Mouse (Mus musculus): ENCODE data around the gene Pmp22. TPM values are rescaled to one million over a fixed set of nuclear protein-coding genes. Genes with fewer than 3 reads are reported as not detected.

The Pmp22 gene
- polyA plus RNA-seq, 1 experiment from 2014 or later, result 107 TPM

GRCm38 (mm10) chr11:63162806-63163205, 34.0 kb downstream of the Pmp22 start:
- 74% methylated on average over 2 of the region's 2 CpGs for WGBS
- Histone ChIP-seq H3K4me2 (no peak overlapping the region), H3K27me3 (no peaks in the 10 kb centered on the region), H3K9me3 (replicated peaks) (no peaks in the 10 kb centered on the region), H3K36me3 (peaks cover 16% of the 10 kb centered on the region), H3K27ac (no peak overlapping the region), H3K4me1 (replicated peaks) (no peaks in the 10 kb centered on the region), H3K4me3 (no peak overlapping the region), H3K9ac (no peak overlapping the region)
- ATAC-seq (replicated peaks; ENCODE audit: insufficient number of reproducible peaks, insufficient read depth, low FRiP score, low read depth), result no peak

DNA sequence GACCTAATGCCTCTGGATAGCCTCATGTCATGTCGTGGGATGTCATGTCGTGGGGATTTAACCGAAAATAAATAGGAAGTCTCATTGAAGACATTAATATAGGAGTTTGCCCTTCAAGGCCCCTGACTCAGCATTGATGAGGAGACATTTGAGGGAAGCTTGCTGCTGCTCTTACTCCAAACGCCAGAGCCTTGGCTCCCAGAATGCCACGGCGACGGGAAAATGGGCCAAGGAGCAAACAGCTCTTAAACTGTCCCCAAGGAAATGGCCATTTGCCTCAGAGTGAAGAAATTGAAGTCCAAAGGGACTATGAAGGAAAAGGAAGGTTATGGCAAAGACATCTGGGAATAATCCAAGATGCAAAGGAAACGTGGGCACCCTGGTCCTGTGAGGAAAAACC, 34.8 kb downstream of the Pmp22 start:
- H3K4me2 ChIP-seq, result no peak overlapping the region
- no peaks in the 10 kb centered on the region for H3K9me3 ChIP-seq (replicated peaks)
- no peak overlapping the region for H3K9ac ChIP-seq
- ATAC-seq (replicated peaks; ENCODE audit: insufficient number of reproducible peaks, insufficient read depth, low FRiP score, low read depth), result no peak
- no peak overlapping the region for H3K27ac ChIP-seq
- WGBS, result 78% methylated on average over 8 of the region's 8 CpGs
- no peak overlapping the region for H3K4me3 ChIP-seq
- H3K4me1 ChIP-seq (replicated peaks), result peaks cover 1% of the 10 kb centered on the region
- no peaks in the 10 kb centered on the region for H3K27me3 ChIP-seq
- peaks cover 10% of the 10 kb centered on the region for H3K36me3 ChIP-seq

DNA sequence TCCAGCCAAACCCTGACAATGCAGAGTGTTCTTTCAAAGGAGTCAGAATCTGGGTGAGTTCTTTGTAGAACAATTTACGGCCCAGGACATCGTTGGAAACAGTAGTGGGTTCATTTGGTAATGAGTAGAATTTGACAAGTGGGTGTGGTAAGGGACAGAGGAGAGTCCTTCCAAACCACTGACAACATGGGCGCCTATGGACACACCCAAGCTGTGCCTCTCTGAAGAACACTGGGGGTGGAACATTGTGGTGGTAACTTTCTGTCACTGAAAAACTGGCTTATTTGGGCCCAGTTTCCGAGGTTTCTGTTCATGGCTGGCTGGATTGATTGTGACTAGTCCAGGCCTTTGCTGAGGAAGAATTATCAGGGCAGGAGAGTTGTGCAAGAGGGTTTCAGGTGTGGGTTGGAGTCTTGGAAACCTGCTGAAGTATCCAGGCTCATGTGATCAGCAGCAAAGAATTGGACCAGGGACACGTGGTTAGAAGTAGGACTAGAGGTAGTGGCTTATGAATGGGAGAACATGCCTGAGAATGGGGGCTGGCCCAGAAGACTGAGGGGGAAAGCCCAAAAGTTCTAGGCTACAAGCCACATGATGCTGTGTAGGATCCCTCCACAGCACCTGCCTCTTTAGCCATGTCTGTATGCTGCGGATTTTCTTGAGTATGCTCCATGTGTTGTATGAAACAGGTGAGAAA, 35.4 kb downstream of the Pmp22 start:
- Histone ChIP-seq H3K9ac (no peak overlapping the region), H3K27ac (no peak overlapping the region), H3K4me3 (no peak overlapping the region), H3K4me2 (no peak overlapping the region), H3K4me1 (replicated peaks) (peaks cover 7% of the 10 kb centered on the region), H3K27me3 (no peaks in the 10 kb centered on the region), H3K36me3 (peaks cover 5% of the 10 kb centered on the region), H3K9me3 (replicated peaks) (no peaks in the 10 kb centered on the region)
- WGBS, result 87% methylated on average over 6 of the region's 6 CpGs
- ATAC-seq (replicated peaks; ENCODE audit: insufficient number of reproducible peaks, insufficient read depth, low FRiP score, low read depth), result no peak

DNA sequence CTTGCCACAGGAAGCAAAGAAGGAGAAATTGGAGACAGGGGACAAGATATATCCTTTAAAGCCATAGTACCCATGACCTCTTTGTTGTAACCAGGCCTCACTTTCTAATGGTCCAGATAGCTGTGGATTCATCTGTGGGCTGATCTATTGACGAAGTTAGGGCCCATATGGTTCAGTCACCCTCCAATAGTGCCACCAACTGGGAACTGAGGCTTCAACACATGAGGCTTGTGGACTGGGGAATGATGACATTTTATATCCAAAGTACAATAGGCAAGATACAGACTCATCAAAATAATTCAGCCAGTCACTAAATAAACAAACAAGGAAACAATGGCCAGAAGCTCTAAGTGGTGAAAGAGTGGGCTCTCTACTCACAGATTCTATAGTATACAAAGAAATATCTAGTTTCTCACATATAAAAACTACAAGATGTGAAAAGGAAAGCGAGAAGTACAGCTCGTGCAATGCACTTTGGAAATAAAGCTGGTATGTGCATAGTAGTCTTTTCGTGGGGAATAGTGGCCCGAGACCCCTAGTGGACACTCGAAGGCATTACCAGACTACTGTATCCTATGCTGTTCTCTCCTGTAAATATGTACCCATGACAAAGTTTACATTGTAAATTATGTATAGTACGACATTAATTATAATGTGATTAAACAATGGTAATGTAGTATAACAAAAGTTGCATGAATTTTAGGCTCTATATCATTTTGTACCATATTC, 36.1 kb downstream of the Pmp22 start:
- Histone ChIP-seq H3K27ac (no peak overlapping the region), H3K4me1 (replicated peaks) (peaks cover 8% of the 10 kb centered on the region), H3K36me3 (no peaks in the 10 kb centered on the region), H3K9me3 (replicated peaks) (no peaks in the 10 kb centered on the region), H3K9ac (no peak overlapping the region), H3K27me3 (no peaks in the 10 kb centered on the region), H3K4me3 (no peak overlapping the region), H3K4me2 (no peak overlapping the region)
- no peak for ATAC-seq (replicated peaks; ENCODE audit: insufficient number of reproducible peaks, insufficient read depth, low FRiP score, low read depth)
- WGBS, result 43% methylated on average over 7 of the region's 7 CpGs

- Histone ChIP-seq H3K9me3 (replicated peaks) (no peaks in the 10 kb centered on the region), H3K9ac (no peak overlapping the region), H3K27me3 (no peaks in the 10 kb centered on the region), H3K36me3 (no peaks in the 10 kb centered on the region), H3K4me1 (replicated peaks) (peaks cover 8% of the 10 kb centered on the region), H3K27ac (no peak overlapping the region), H3K4me3 (no peak overlapping the region), H3K4me2 (no peak overlapping the region)
- no peak for ATAC-seq (replicated peaks; ENCODE audit: insufficient number of reproducible peaks, insufficient read depth, low FRiP score, low read depth)
- WGBS, result 73% methylated on average over 4 of the region's 4 CpGs
Observed at GRCm38 (mm10) chr11:63167826-63168225, 39.0 kb downstream of the Pmp22 start.

DNA sequence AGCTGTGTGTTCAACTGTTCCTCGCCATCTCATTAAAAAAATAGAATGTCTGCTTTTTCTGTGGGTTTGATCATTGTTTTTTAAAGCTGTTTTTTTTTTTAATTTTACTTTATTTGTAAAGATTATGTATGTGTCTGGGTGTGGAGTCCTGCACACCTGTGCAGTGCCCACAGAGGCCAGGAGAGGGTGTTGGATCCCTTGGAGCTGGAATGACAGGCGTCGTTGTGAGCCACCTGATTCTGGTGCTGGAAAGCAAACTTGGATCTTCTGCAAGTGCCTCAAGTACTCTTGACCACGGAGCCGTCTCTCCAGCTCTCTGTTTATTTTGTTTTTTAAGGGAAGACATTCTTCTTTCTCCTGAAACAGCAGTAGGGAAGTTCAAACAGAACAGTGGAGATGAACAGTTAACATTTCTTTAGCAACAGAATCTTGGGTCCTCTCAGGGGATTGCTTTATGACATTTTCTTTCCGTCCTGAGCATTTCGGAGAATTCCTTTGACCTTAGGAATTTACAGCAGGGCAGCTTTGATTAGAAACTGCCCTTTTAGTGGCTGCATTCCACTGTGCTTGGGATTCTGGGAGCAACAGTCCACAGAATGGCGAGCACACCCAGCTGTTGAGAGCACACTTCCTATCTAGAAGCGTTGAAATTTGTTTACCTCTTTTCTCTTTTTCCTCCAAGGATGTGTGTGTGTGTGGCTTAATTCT, 39.9 kb downstream of the Pmp22 start:
- Histone ChIP-seq H3K9ac (no peak overlapping the region), H3K4me2 (peak overlapping the region; percentile 22; the same call in 1 of the 2 replicates), H3K4me3 (no peak overlapping the region), H3K9me3 (replicated peaks) (no peaks in the 10 kb centered on the region), H3K36me3 (no peaks in the 10 kb centered on the region), H3K4me1 (replicated peaks) (peaks cover 8% of the 10 kb centered on the region), H3K27ac (peak overlapping the region; percentile 31; the same call in 1 of the 2 replicates), H3K27me3 (no peaks in the 10 kb centered on the region)
- ATAC-seq (replicated peaks; ENCODE audit: insufficient number of reproducible peaks, insufficient read depth, low FRiP score, low read depth), result no peak
- 26% methylated on average over 9 of the region's 9 CpGs for WGBS

DNA sequence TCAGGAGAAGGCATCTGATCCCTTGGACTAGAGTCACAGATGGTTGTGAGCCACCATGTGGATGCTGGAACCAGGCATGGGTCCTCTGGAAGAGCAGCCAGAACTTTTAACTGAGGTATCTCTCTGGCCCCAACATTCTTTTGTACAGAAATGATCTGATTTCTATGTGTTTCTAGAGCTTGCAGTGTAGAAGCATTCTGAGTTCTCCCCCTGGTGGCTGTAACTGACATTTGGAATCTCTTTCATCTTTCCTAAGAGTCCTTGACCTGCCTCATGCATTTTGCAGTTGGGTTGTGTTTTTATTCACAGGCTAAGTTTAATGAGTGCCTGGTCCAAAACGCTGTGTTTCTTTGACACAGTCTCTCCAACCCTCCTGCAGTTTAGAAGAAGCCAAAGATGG, 43.2 kb downstream of the Pmp22 start:
- Histone ChIP-seq H3K9ac (no peak overlapping the region), H3K4me3 (no peak overlapping the region), H3K27ac (no peak overlapping the region), H3K27me3 (no peaks in the 10 kb centered on the region), H3K9me3 (replicated peaks) (no peaks in the 10 kb centered on the region), H3K4me1 (replicated peaks) (peaks cover 8% of the 10 kb centered on the region), H3K36me3 (no peaks in the 10 kb centered on the region), H3K4me2 (no peak overlapping the region)
- WGBS, result 19% methylated on average over 1 of the region's 1 CpGs
- no peak for ATAC-seq (replicated peaks; ENCODE audit: insufficient number of reproducible peaks, insufficient read depth, low FRiP score, low read depth)

- H3K4me1 ChIP-seq (replicated peaks), result peaks cover 6% of the 10 kb centered on the region
- WGBS, result 60% methylated on average over 5 of the region's 5 CpGs
- H3K27ac ChIP-seq, result no peak overlapping the region
- no peak overlapping the region for H3K4me3 ChIP-seq
- no peak overlapping the region for H3K4me2 ChIP-seq
- no peak overlapping the region for H3K9ac ChIP-seq
- H3K27me3 ChIP-seq, result no peaks in the 10 kb centered on the region
- no peaks in the 10 kb centered on the region for H3K9me3 ChIP-seq (replicated peaks)
- ATAC-seq (replicated peaks; ENCODE audit: insufficient number of reproducible peaks, insufficient read depth, low FRiP score, low read depth), result no peak
- H3K36me3 ChIP-seq, result no peaks in the 10 kb centered on the region
Observed at GRCm38 (mm10) chr11:63173604-63174003, 44.8 kb downstream of the Pmp22 start.

DNA sequence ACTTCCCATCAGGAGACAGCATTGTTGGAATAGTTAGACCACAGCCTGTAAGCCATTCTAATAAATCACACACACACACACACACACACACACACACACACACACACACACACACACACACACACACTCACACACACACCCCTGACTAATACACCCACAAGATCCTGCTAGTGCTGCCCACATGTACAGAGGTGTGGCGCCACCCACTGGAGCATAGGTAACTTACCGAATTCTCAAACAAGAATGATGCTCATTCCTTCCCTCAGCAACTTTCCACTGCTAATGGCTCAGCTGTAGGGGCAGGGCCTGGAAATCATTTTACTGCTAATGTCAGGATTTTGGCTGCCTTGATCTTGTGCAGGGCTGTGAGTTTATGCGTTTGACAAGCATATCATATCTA, 46.5 kb downstream of the Pmp22 start:
- no peaks in the 10 kb centered on the region for H3K36me3 ChIP-seq
- no peaks in the 10 kb centered on the region for H3K4me1 ChIP-seq (replicated peaks)
- no peaks in the 10 kb centered on the region for H3K9me3 ChIP-seq (replicated peaks)
- ATAC-seq (replicated peaks; ENCODE audit: insufficient number of reproducible peaks, insufficient read depth, low FRiP score, low read depth), result no peak
- H3K27me3 ChIP-seq, result no peaks in the 10 kb centered on the region
- no peak overlapping the region for H3K9ac ChIP-seq
- WGBS, result 33% methylated on average over 3 of the region's 3 CpGs
- H3K27ac ChIP-seq, result no peak overlapping the region
- H3K4me2 ChIP-seq, result no peak overlapping the region
- H3K4me3 ChIP-seq, result no peak overlapping the region

- no peak overlapping the region for H3K4me3 ChIP-seq
- no peaks in the 10 kb centered on the region for H3K4me1 ChIP-seq (replicated peaks)
- H3K4me2 ChIP-seq, result no peak overlapping the region
- no peaks in the 10 kb centered on the region for H3K9me3 ChIP-seq (replicated peaks)
- H3K27ac ChIP-seq, result no peak overlapping the region
- no peak for ATAC-seq (replicated peaks; ENCODE audit: insufficient number of reproducible peaks, insufficient read depth, low FRiP score, low read depth)
- H3K36me3 ChIP-seq, result no peaks in the 10 kb centered on the region
- no peak overlapping the region for H3K9ac ChIP-seq
- WGBS, result 73% methylated on average over 7 of the region's 7 CpGs
- no peaks in the 10 kb centered on the region for H3K27me3 ChIP-seq
Observed at GRCm38 (mm10) chr11:63176416-63176815, 47.6 kb downstream of the Pmp22 start.

DNA sequence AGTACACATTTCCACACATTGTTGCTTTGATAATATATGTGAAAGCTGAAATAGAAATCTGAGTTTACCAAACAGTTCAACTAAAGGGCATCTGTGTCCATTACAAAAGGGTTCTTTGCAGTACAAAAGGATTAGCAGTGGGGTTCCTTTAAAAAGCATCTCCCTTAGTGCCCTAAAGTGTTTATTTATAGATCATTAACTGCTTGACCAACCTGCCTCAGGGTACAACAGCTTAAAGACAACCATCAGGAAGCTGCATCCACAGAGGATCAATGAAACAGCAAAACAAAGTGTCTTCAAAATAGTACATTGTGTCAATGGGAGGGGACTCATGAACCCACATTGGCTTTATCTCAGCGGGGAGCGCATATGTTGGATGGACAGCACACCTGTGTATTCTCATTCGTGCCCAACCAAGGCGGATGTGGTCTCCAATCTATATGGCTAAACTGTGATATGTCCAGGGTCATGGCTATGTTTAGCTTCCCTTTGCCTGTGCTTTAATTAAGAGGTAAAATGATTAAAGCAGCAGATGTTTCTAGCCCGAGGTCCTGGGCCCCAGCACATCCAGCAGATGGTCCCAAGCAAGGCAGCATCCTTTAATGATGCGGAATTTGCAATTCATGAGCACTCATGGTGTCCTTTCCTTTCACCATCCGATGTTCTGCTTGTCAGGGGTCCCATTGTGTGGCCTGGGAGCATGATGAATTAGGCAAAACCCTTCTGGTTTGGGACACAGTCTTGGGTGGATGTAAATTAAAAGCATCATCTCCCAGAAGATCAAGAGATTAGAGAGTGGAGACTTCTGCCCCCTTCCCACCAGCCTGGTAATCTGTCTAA, 51.7 kb downstream of the Pmp22 start:
- Histone ChIP-seq H3K9ac (no peak overlapping the region), H3K4me1 (replicated peaks) (no peaks in the 10 kb centered on the region), H3K9me3 (replicated peaks) (no peaks in the 10 kb centered on the region), H3K4me3 (no peak overlapping the region), H3K27me3 (no peaks in the 10 kb centered on the region), H3K27ac (no peak overlapping the region), H3K36me3 (no peaks in the 10 kb centered on the region), H3K4me2 (no peak overlapping the region)
- WGBS, result 72% methylated on average over 7 of the region's 7 CpGs
- no peak for ATAC-seq (replicated peaks; ENCODE audit: insufficient number of reproducible peaks, insufficient read depth, low FRiP score, low read depth)

Measured in heart, embryonic 15.5 days (tissue).